ENCODE assay signal across 8 mouse cellular contexts in the genomic region with DNA sequence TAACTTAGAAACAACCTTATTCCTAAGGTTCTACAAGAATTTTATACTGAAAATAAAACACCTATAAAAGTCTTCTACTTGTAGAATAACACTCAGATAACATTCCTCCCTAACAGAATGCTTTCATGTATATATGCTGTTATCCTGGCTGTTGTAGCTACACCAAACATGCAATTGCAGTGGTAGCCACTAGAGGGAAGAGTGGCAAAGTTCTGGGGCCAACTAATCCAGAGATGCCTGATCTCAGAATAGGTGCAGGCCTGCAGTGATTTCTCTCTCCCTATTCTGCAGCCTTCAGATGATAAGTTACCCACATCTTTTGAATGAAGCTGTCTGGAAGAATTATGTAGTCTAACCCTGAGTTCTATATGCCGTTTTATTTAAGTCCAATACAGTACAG.
DNase-seq lines count a peak whose midpoint lies in the region; ATAC-seq and TF ChIP-seq lines count a peak whose summit lies in the region.

No protein-coding gene starts in this region.

- no peak overlapping the region for H3K4me3 ChIP-seq in liver, adult 2 months (ENCODE audit: insufficient read depth, low read depth, low read length)
- H3K4me3 ChIP-seq in liver, embryonic 11.5 days (ENCODE audit: low read depth, low read length) = no peak overlapping the region

- DNase-seq in liver, adult 2 months (ENCODE audit: extremely low read depth, low read depth, low spot score) = peak; percentile 3
- DNase-seq in liver, embryonic 11.5 days (ENCODE audit: low spot score) = no peak
- peak; percentile 41 for DNase-seq in adrenal gland, postnatal 14 days
- peak; percentile 44 for DNase-seq in embryo, embryonic 9.5 days (ENCODE audit: extremely low spot score)
- DNase-seq in hindlimb bud, embryonic 11.5 days (ENCODE audit: extremely low spot score, low read depth, low spot score) = peak; percentile 22
- peak; percentile 72 to 79 for DNase-seq in left cerebral cortex, postnatal 14 days (ENCODE audit: low spot score in 2 of 2)
- DNase-seq in retina, embryonic 14.5 days (ENCODE audit: low spot score) = peak; percentile 81
- DNase-seq in gastrocnemius, postnatal 36 days = no peak

- 31% methylated on average over 1 of the region's 1 CpGs for WGBS in liver, adult 2 months
- 24% methylated on average over 1 of the region's 1 CpGs for WGBS in liver, embryonic 11.5 days

- H3K4me2 ChIP-seq in liver, embryonic 11.5 days = no peak overlapping the region

- TF ChIP-seq CTCF in liver, adult 2 months (IDR thresholded peaks at IDR 0.05; ENCODE audit: low read depth, low read length) = peak; percentile 14; the same call in 1 of the 2 replicates

- no peak for ATAC-seq in liver, embryonic 11.5 days (replicated peaks; ENCODE audit: low FRiP score)

- H3K9me3 ChIP-seq in liver, embryonic 11.5 days (ENCODE audit: control insufficient read depth, low read length) = no peaks in the 10 kb centered on the region

- H3K27me3 ChIP-seq in liver, adult 2 months (ENCODE audit: control insufficient read depth, insufficient read depth, low read length) = no peaks in the 10 kb centered on the region
- no peaks in the 10 kb centered on the region for H3K27me3 ChIP-seq in liver, embryonic 11.5 days (replicated peaks; ENCODE audit: control insufficient read depth, insufficient read depth, low read length)

- TF ChIP-seq POLR2A in liver, adult 2 months (IDR thresholded peaks at IDR 0.05; ENCODE audit: extremely low read depth, insufficient read depth, low read length) = no peak

- H3K27ac ChIP-seq in liver, adult 2 months (replicated peaks; ENCODE audit: insufficient read depth, low read depth, low read length) = no peak overlapping the region
- no peak overlapping the region for H3K27ac ChIP-seq in liver, embryonic 11.5 days (ENCODE audit: low read depth, low read length)

- no peak overlapping the region for H3K9ac ChIP-seq in liver, adult 2 months (ENCODE audit: low read depth, low read length)
- no peak overlapping the region for H3K9ac ChIP-seq in liver, embryonic 11.5 days (ENCODE audit: low read depth, low read length)

- H3K36me3 ChIP-seq in liver, adult 2 months (ENCODE audit: control insufficient read depth, insufficient read depth, low read length) = no peaks in the 10 kb centered on the region
- no peaks in the 10 kb centered on the region for H3K36me3 ChIP-seq in liver, embryonic 11.5 days (ENCODE audit: control insufficient read depth, insufficient read depth, low read length)

- intact Hi-C loops in left cerebral cortex, postnatal 14 days (cut with DNase I) = no loop called here
- intact Hi-C loops in gastrocnemius, postnatal 36 days (cut with DNase I) = no loop called here

- H3K4me1 ChIP-seq in liver, adult 2 months (ENCODE audit: control insufficient read depth, insufficient read depth, low read length) = no peaks in the 10 kb centered on the region
- H3K4me1 ChIP-seq in liver, embryonic 11.5 days (replicated peaks; ENCODE audit: control insufficient read depth, insufficient read depth, low read length) = no peaks in the 10 kb centered on the region

- no peaks in the 10 kb centered on the region for H3K79me2 ChIP-seq in liver, adult 2 months (ENCODE audit: control insufficient read depth, insufficient read depth, low read length)

Comparison
In these comparisons a context has a peak if more than half of its experiments do, and no peak if none do; other contexts are left out.
1. DNase-seq: peak in liver, adult 2 months (single experiment), adrenal gland, postnatal 14 days (single experiment), embryo, embryonic 9.5 days (single experiment), hindlimb bud, embryonic 11.5 days (single experiment), left cerebral cortex, postnatal 14 days (2 of 2) and retina, embryonic 14.5 days (single experiment); none in liver, embryonic 11.5 days (single experiment) and gastrocnemius, postnatal 36 days (0 of 2).